ENCODE assay signal across 8 mouse cellular contexts in the genomic region with DNA sequence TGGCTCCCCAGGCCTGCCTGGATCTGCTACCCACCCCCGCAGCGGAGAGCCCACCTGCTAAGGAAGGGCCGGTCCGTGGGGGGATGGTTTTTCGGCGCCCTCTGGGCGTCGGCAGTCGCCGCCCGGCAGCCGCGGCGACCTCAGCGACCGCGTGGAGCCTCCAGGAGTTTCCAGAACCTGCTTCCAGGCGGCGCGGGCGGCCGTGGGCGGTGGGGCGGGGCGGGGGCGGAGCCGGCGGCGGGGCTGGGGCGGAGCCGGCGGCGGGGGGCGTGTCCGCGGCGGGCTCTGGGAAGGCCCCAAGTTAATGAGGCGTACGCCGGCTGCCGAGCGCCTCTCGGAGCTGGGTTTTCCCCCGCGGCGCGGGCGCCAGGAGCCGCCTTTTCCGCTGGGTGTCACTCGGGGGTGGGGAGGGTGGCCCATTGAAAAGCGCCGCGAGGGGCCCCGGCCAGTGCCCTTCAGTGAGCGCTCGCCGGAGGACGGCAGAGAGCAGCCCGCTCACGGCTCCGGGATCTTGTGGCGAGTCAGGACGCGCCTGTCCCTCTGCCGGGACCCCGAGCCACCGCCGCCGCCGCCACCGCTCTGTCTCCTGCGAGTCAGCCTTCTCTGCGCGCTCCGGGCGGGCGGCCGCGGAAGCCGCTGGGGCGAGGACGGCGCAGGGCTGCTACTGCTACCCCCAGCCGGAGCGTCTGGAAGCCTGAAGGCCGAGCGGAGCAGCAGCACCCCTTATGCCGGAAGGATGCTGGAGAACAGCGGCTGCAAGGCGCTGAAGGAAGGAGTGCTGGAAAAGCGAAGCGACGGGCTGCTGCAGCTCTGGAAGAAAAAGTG. TPM values are rescaled to one million over a fixed set of nuclear protein-coding genes. Genes with fewer than 3 reads are reported as not detected.
A peak's percentile ranks its signal among the peaks of the same experiment; 100 is the strongest.
DNase-seq lines count a peak whose midpoint lies in the region; ATAC-seq lines count a peak whose summit lies in the region.

TSS of gene Phlda1 (plus strand) at position 186 of the 825 bp plus-strand sequence.

- peaks cover 40% of the 10 kb centered on the region for H3K4me1 ChIP-seq in hindbrain, embryonic 13.5 days (replicated peaks)

- no peaks in the 10 kb centered on the region for H3K27me3 ChIP-seq in hindbrain, embryonic 13.5 days

- 0% methylated on average over 75 of the region's 94 CpGs for WGBS in hindbrain, embryonic 13.5 days

- H3K27ac ChIP-seq in hindbrain, embryonic 13.5 days, result peak within 1 kb of the TSS; percentile 95

- peak within 1 kb of the TSS; percentile 78 for H3K4me2 ChIP-seq in hindbrain, embryonic 13.5 days

- peak; percentile 99 for DNase-seq in Muller cell, postnatal 12 days (ENCODE audit: inconsistent ontology term)
- DNase-seq in cerebellum, postnatal 10 days, result peak; percentile 91 to 94
- DNase-seq in frontal cortex, postnatal 14 days (ENCODE audit: low spot score in 2 of 2), result peak; percentile 88 to 89
- DNase-seq in layer of hippocampus, postnatal 25 days (ENCODE audit: extremely low spot score in 1 of 2, low spot score in 1 of 2), result peak; percentile 86 to 89
- peak; percentile 96 for DNase-seq in lung, postnatal 25 days (ENCODE audit: low spot score)
- DNase-seq in retina, embryonic 14.5 days (ENCODE audit: low spot score), result peak; percentile 92
- DNase-seq in thymus, postnatal 4 days, result peak; percentile 94

- no peaks in the 10 kb centered on the region for H3K36me3 ChIP-seq in hindbrain, embryonic 13.5 days

- H3K9ac ChIP-seq in hindbrain, embryonic 13.5 days, result peak within 1 kb of the TSS; percentile 98

- H3K9me3 ChIP-seq in hindbrain, embryonic 13.5 days, result no peaks in the 10 kb centered on the region

- H3K4me3 ChIP-seq in hindbrain, embryonic 13.5 days, result peak within 1 kb of the TSS; percentile 82

- peak; percentile 88 for ATAC-seq in hindbrain, embryonic 13.5 days (ENCODE audit: low FRiP score)

RNA-seq across cellular contexts. Expression of gene Phlda1, which starts in this region (rescaled TPM):
- 65.6 and 70.9 TPM in 2 replicates for polyA plus RNA-seq in hindbrain, embryonic 13.5 days (2015; fragmentation: Nextera tagmentation; extraction: Ambion mirVana)
- total RNA-seq in layer of hippocampus, postnatal 25 days (2021), result 10 to 100 TPM; 19.6 to 22.3 TPM

Comparison
In these comparisons a context has a peak if more than half of its experiments do, and no peak if none do; other contexts are left out.
1. Peak in every context shown above with its lines: DNase-seq, ATAC-seq, H3K4me3 ChIP-seq and H3K27ac ChIP-seq.